Mouse (Mus musculus) CH12.LX (cell line): ENCODE data around the gene Shc2. TPM values are rescaled to one million over a fixed set of nuclear protein-coding genes. Genes with fewer than 3 reads are reported as not detected.

Experiments used
- DNase-seq: peaks from one replicate; pipeline ENCODE4 v3.0.0-alpha.2; 2013; ENCODE audit errors: extremely low read depth
- H3K27ac ChIP-seq: 2 replicates; pipeline ENCODE4 v1.5.1; 2012; ENCODE audit warnings: low read depth, mild to moderate bottlenecking, control low read depth, moderate library complexity; ENCODE audit not compliant: insufficient read depth
- H3K27me3 ChIP-seq: replicated peaks from 2 replicates; pipeline ENCODE3; 2012; ENCODE audit warnings: inconsistent platforms
- H3K36me3 ChIP-seq, 2 experiments: replicated peaks in 1 of 2; 2 replicates each; pipeline versions ENCODE3 to v1.6.1; 2012; ENCODE audit warnings: inconsistent platforms in 1 of 2, low read length in 1 of 2, mild to moderate bottlenecking in 1 of 2, mixed read lengths in 1 of 2, moderate library complexity in 1 of 2; ENCODE audit not compliant: control insufficient read depth in 1 of 2, insufficient read depth in 1 of 2
- H3K4me1 ChIP-seq, 2 experiments: 2 replicates each; pipeline ENCODE4 v1.6.1; 2012; ENCODE audit warnings: inconsistent platforms in 1 of 2, moderate library complexity in 1 of 2; ENCODE audit not compliant: insufficient read depth in 2 of 2, control insufficient read depth in 1 of 2
- H3K4me2 ChIP-seq: 2 replicates; pipeline ENCODE4 v1.6.1; 2012; ENCODE audit warnings: low read depth, mild to moderate bottlenecking, control low read depth; ENCODE audit not compliant: poor library complexity, insufficient read depth, severe bottlenecking
- H3K4me3 ChIP-seq, 3 experiments: fragments of 150-350 bp in 1 of 3; sonication (generic) in 1 of 3; replicated peaks in 1 of 3; 2 replicates each; pipeline versions ENCODE3 to v1.5.1; 2011 to 2012; ENCODE audit warnings: low read depth in 2 of 3, low read length in 2 of 3, mild to moderate bottlenecking in 2 of 3, moderate library complexity in 2 of 3, control low read depth in 1 of 3, improper control_type of control experiment in 1 of 3, inconsistent platforms in 1 of 3, mixed read lengths in 1 of 3; ENCODE audit not compliant: poor library complexity in 1 of 3
- H3K79me2 ChIP-seq: replicated peaks from 2 replicates; pipeline ENCODE4 v1.6.1; 2012; ENCODE audit warnings: mild to moderate bottlenecking, moderate library complexity; ENCODE audit not compliant: control insufficient read depth, poor library complexity, insufficient read depth, severe bottlenecking; ENCODE audit errors: extremely low read depth
- H3K9ac ChIP-seq: 2 replicates; pipeline ENCODE4 v1.6.1; 2012; ENCODE audit warnings: low read depth, mild to moderate bottlenecking, control low read depth, moderate library complexity; ENCODE audit not compliant: insufficient read depth
- H3K9me3 ChIP-seq: replicated peaks from 2 replicates; pipeline ENCODE3; 2012; ENCODE audit warnings: low read length, inconsistent platforms, mixed read lengths
- E2F4 ChIP-seq: IDR thresholded peaks from 2 replicates; pipeline ENCODE4 v1.6.1; 2011; ENCODE audit warnings: low read depth, low read length, improper control_type of control experiment; ENCODE audit not compliant: insufficient replicate concordance
- EP300 ChIP-seq: IDR thresholded peaks from 2 replicates; pipeline ENCODE4 v1.6.1; 2011; ENCODE audit warnings: low read length, improper control_type of control experiment
- IRF4 ChIP-seq: IDR thresholded peaks from 2 replicates; pipeline ENCODE4 v1.6.1; 2014; ENCODE audit warnings: low read depth, mild to moderate bottlenecking, inconsistent platforms, low read length, improper control_type of control experiment
- JUN ChIP-seq: IDR thresholded peaks from 2 replicates; pipeline ENCODE4 v1.6.1; 2011; ENCODE audit warnings: low read depth, mild to moderate bottlenecking, low read length, improper control_type of control experiment, moderate library complexity; ENCODE audit not compliant: insufficient read depth
- JUND ChIP-seq: conservative IDR thresholded peaks from 2 replicates; pipeline ENCODE4 v1.6.1; 2011; ENCODE audit warnings: low read depth, low read length, improper control_type of control experiment
- MAFK ChIP-seq: IDR thresholded peaks from 2 replicates; pipeline ENCODE4 v1.6.1; 2011; ENCODE audit warnings: low read length, improper control_type of control experiment; ENCODE audit not compliant: insufficient replicate concordance
- MEF2A ChIP-seq: IDR thresholded peaks from 2 replicates; pipeline ENCODE4 v1.6.1; 2014; ENCODE audit warnings: low read depth, mild to moderate bottlenecking, inconsistent platforms, low read length, improper control_type of control experiment, borderline replicate concordance
- MXI1 ChIP-seq: IDR thresholded peaks from 2 replicates; pipeline ENCODE4 v1.6.1; 2011; ENCODE audit warnings: mild to moderate bottlenecking, low read depth, low read length, improper control_type of control experiment
- MYC ChIP-seq: IDR thresholded peaks from 2 replicates; pipeline ENCODE4 v1.6.1; 2011; ENCODE audit warnings: low read depth, mild to moderate bottlenecking, improper control_type of control experiment, low read length
- NRF1 ChIP-seq: IDR thresholded peaks from 2 replicates; pipeline ENCODE4 v1.6.1; 2014; ENCODE audit warnings: low read depth, mild to moderate bottlenecking, inconsistent platforms, low read length, improper control_type of control experiment, moderate library complexity
- PAX5 ChIP-seq: IDR thresholded peaks from 2 replicates; pipeline ENCODE4 v1.6.1; 2012; ENCODE audit warnings: low read length, inconsistent platforms, mixed read lengths
- POLR2A ChIP-seq: IDR thresholded peaks from 2 replicates; pipeline ENCODE4 v1.6.1; 2011; ENCODE audit warnings: low read depth, mild to moderate bottlenecking, improper control_type of control experiment, low read length
- POLR2AphosphoS2 ChIP-seq: IDR thresholded peaks from 2 replicates; pipeline ENCODE4 v1.6.1; 2011; ENCODE audit warnings: low read depth, low read length, improper control_type of control experiment
- SMC3 ChIP-seq: IDR thresholded peaks from 2 replicates; pipeline ENCODE4 v1.6.1; 2011; ENCODE audit warnings: low read depth, low read length, improper control_type of control experiment
- TCF12 ChIP-seq: IDR thresholded peaks from 2 replicates; pipeline ENCODE4 v1.6.1; 2014; ENCODE audit warnings: low read depth, mild to moderate bottlenecking, inconsistent platforms, low read length, improper control_type of control experiment
- UBTF ChIP-seq: IDR thresholded peaks from 2 replicates; pipeline ENCODE4 v1.6.1; 2012; ENCODE audit warnings: low read depth, mild to moderate bottlenecking, inconsistent platforms, low read length, improper control_type of control experiment, moderate library complexity
- USF2 ChIP-seq: conservative IDR thresholded peaks from 2 replicates; pipeline ENCODE4 v1.6.1; 2011; ENCODE audit warnings: low read depth, low read length, improper control_type of control experiment
- ZKSCAN1 ChIP-seq: IDR thresholded peaks from 2 replicates; pipeline ENCODE4 v1.6.1; 2012; ENCODE audit warnings: low read depth, inconsistent platforms, low read length, improper control_type of control experiment, borderline replicate concordance
- dilution Hi-C: fragments of 300-500 bp; cut with MboI; formaldehyde crosslinking; loops from 2 replicates; pipeline ENCODE4 v1.14.3; 2020; ENCODE audit warnings: low sequenced_read_pairs; ENCODE audit not compliant: extremely low pct_unique_long_range_greater_than_20kb, extremely low pct_ligation_motif_present
- in situ Hi-C: fragments of 300-500 bp; cut with MboI; formaldehyde crosslinking; loops from 3 replicates; pipeline ENCODE4 v1.14.3; 2019; ENCODE audit warnings: low sequenced_read_pairs, low pct_ligation_motif_present, low pct_unique_long_range_greater_than_20kb, mixed read lengths
- polyA plus RNA-seq: library from polyadenylated mRNA; unstranded; fragments of >175 nt; gene quantifications from 2 replicates; pipeline ENCODE4 v1.2.1, GENCODE M21; 2012; ENCODE audit warnings: low read depth; ENCODE audit not compliant: insufficient read length
- total RNA-seq, 2 experiments: library from RNA; depleted of rRNA; stranded (reverse); fragments of 300-350 nt in 1 of 2; fragments of >200 nt in 1 of 2; gene quantifications; 2 replicates each; pipeline ENCODE4 v1.2.3; 2012 to 2014

The Shc2 gene
- total and polyA plus RNA-seq, 3 experiments = not detected

DNA sequence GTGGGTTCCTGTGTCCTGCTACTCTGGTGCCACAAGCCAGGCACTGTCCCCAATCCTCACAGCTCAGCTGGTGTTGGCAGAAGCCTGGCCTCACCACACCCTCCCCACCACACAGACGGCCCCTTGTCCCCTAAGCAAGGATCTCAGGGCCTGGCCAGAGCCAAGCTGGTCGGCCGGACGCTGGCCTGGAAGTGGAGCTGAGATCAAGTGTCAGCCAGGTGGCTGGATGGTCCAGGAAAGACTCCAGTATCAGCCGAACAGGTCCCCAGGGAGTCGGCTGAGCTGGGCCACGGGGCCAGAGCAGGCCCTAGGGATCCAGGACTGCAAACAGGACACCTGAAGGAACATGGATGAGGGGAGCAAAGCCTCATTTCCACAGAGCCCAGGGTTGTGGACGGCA lies 8.0 kb upstream of the Shc2 start, which contains the start of gene Odf3l2:
Odf3l2 (minus strand) TSS at position 28 of the 400 bp plus-strand sequence.
- no peak within 1 kb of the TSS for H3K4me2 ChIP-seq
- dilution Hi-C loops (no loop called here), in situ Hi-C loops (loop anchor here (5.0 kb wide), 1 partner anchor 48 kb away; no protein-coding TSS in a partner anchor)
- no peaks in the 10 kb centered on the region for H3K4me1 ChIP-seq
- H3K36me3 ChIP-seq = no peaks in the 10 kb centered on the region
- H3K27me3 ChIP-seq = peaks cover 60% of the 10 kb centered on the region
- no peaks in the 10 kb centered on the region for H3K79me2 ChIP-seq
- TF ChIP-seq NRF1 (no peak), MXI1 (no peak), ZKSCAN1 (no peak), TCF12 (no peak), SMC3 (no peak), POLR2AphosphoS2 (no peak), MAFK (no peak)
- H3K27ac ChIP-seq = no peak within 1 kb of the TSS
- no peaks in the 10 kb centered on the region for H3K9me3 ChIP-seq
- H3K4me3 ChIP-seq = no peak within 1 kb of the TSS
- no peak within 1 kb of the TSS for H3K9ac ChIP-seq
- DNase-seq = no peak

DNA sequence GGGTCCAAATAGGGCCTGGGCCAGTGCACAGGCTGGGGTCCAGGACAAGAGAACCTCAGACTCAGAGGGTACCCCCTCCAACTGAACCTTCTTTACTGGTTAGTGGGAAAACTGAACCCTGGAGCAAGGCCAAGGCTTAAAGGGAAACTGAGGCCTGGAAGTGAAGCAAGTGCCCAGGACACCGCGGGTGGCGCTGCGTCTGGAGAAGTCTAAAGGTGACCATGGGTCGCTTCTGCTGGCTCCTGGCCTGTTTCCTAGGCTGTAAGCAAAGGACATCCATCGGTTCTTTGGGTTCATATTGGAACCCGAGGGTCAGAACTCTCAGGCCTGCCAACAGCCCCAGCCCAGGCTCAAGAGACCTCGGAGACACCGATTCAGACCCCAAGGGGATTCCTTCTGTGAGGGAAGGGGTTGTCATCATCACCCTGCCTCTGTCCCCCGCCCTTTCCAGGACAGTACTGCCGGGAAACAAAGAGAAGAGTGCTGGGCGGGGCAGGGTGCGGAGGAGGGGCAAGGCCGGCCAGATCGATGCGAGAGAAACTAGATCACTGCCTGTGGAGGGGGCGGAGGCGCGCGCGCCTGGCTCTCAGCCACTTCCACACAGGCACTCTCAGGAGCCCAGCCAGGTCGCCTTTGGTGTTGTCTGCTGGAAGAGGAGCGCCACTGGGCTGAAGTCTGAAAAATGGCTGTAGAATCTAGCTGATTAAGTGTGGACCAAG lies 927 bp upstream of the Shc2 start:
- DNase-seq = no peak
- Histone ChIP-seq H3K27ac (no peak overlapping the region), H3K79me2 (no peaks in the 10 kb centered on the region), H3K4me1 (0 out of 4 replicates have a peak, but pooled peaks cover 0 to 2% of the 10 kb centered on the region in 2 experiments), H3K9me3 (no peaks in the 10 kb centered on the region), H3K36me3 (no peaks in the 10 kb centered on the region), H3K4me2 (no peak overlapping the region), H3K4me3 (no peak overlapping the region), H3K27me3 (peaks cover 59% of the 10 kb centered on the region), H3K9ac (no peak overlapping the region)
- dilution Hi-C loops (no loop called here), in situ Hi-C loops (no loop called here)
- TF ChIP-seq E2F4 (no peak), MYC (no peak), POLR2A (no peak), JUN (no peak), MEF2A (no peak), TCF12 (no peak), EP300 (no peak), USF2 (no peak), IRF4 (no peak), JUND (no peak), UBTF (no peak), PAX5 (no peak)
